Mouse (Mus musculus): ENCODE results near the gene Arhgap44.

Arhgap44 gene

GRCm38 (mm10) chr11:65135251-65135739 lies 27.5 kb downstream of the Arhgap44 start:
- DNase-seq, result no peak

- no peak for DNase-seq
Observed at GRCm38 (mm10) chr11:65133661-65134060, 29.1 kb downstream of the Arhgap44 start.

GRCm38 (mm10) chr11:65129110-65129509 lies 33.7 kb downstream of the Arhgap44 start:
- no peak for DNase-seq

GRCm38 (mm10) chr11:65128666-65129065 lies 34.1 kb downstream of the Arhgap44 start:
- no peak for DNase-seq

- DNase-seq, result peak; percentile 70
Observed at GRCm38 (mm10) chr11:65126566-65126965, 36.2 kb downstream of the Arhgap44 start.

GRCm38 (mm10) chr11:65124913-65125418 lies 37.8 kb downstream of the Arhgap44 start:
- DNase-seq, result peak; percentile 64

GRCm38 (mm10) chr11:65120276-65120675 lies 42.5 kb downstream of the Arhgap44 start:
- DNase-seq, result no peak

- DNase-seq, result no peak
Observed at GRCm38 (mm10) chr11:65115811-65116210, 47.0 kb downstream of the Arhgap44 start.

- DNase-seq, result no peak
Observed at GRCm38 (mm10) chr11:65112086-65112485, 50.7 kb downstream of the Arhgap44 start.

- DNase-seq, result peak; percentile 8
Observed at GRCm38 (mm10) chr11:65111651-65112050, 51.1 kb downstream of the Arhgap44 start.

- no peak for DNase-seq
Observed at GRCm38 (mm10) chr11:65110058-65110457, 52.7 kb downstream of the Arhgap44 start.

- peak; percentile 6 for DNase-seq
Observed at GRCm38 (mm10) chr11:65107734-65108171, 55.0 kb downstream of the Arhgap44 start.

GRCm38 (mm10) chr11:65107151-65107550 lies 55.6 kb downstream of the Arhgap44 start:
- no peak for DNase-seq

- DNase-seq, result no peak
Observed at GRCm38 (mm10) chr11:65104076-65104475, 58.7 kb downstream of the Arhgap44 start.

GRCm38 (mm10) chr11:65101206-65101605 lies 61.6 kb downstream of the Arhgap44 start:
- no peak for DNase-seq

GRCm38 (mm10) chr11:65100031-65100430 lies 62.7 kb downstream of the Arhgap44 start:
- no peak for DNase-seq

GRCm38 (mm10) chr11:65097526-65098070 lies 65.2 kb downstream of the Arhgap44 start:
- no peak for DNase-seq

GRCm38 (mm10) chr11:65096866-65097265 lies 65.9 kb downstream of the Arhgap44 start:
- DNase-seq, result no peak

- peak; percentile 9 for DNase-seq
Observed at GRCm38 (mm10) chr11:65092851-65093250, 69.9 kb downstream of the Arhgap44 start.

GRCm38 (mm10) chr11:65090386-65090785 lies 72.4 kb downstream of the Arhgap44 start:
- DNase-seq, result no peak

- DNase-seq, result no peak
Observed at GRCm38 (mm10) chr11:65089982-65090381, 72.8 kb downstream of the Arhgap44 start.

GRCm38 (mm10) chr11:65089282-65089681 lies 73.5 kb downstream of the Arhgap44 start:
- no peak for DNase-seq

- DNase-seq, result peak; percentile 73
Observed at GRCm38 (mm10) chr11:65088451-65089222, 74.1 kb downstream of the Arhgap44 start.

- no peak for DNase-seq
Observed at GRCm38 (mm10) chr11:65080761-65081160, 82.0 kb downstream of the Arhgap44 start.
